Mouse (Mus musculus) embryo, embryonic 10.5 days (tissue): ENCODE results near the gene Arl13b.

Experiments
- DNase-seq: peaks from one replicate; pipeline ENCODE4 v3.0.0-alpha.2; 2015; ENCODE audit warnings: low spot score

Gene Arl13b

GRCm38 (mm10) chr16:62846498-62847312 lies at the start of gene Arl13b:
Gene Arl13b (minus strand): TSS chr16:62847040.
- DNase-seq, result peak; percentile 99

- no peak for DNase-seq
Measured at GRCm38 (mm10) chr16:62895824-62896223, 49.0 kb upstream of the Arl13b start.

GRCm38 (mm10) chr16:62874065-62874464 lies 27.2 kb upstream of the Arl13b start:
- DNase-seq, result no peak

- DNase-seq, result peak; percentile 46
Measured at GRCm38 (mm10) chr16:62873180-62873579, 26.3 kb upstream of the Arl13b start.

GRCm38 (mm10) chr16:62872688-62873117 lies 25.9 kb upstream of the Arl13b start:
- peak; percentile 9 for DNase-seq

GRCm38 (mm10) chr16:62861455-62861854 lies 14.6 kb upstream of the Arl13b start:
- DNase-seq, result no peak

- DNase-seq, result no peak
Measured at GRCm38 (mm10) chr16:62860140-62860539, 13.3 kb upstream of the Arl13b start.

GRCm38 (mm10) chr16:62858018-62858417 lies 11.2 kb upstream of the Arl13b start:
- no peak for DNase-seq

- DNase-seq, result no peak
Measured at GRCm38 (mm10) chr16:62857498-62857897, 10.7 kb upstream of the Arl13b start.

GRCm38 (mm10) chr16:62856273-62856672 lies 9.4 kb upstream of the Arl13b start:
- no peak for DNase-seq

- DNase-seq, result no peak
Measured at GRCm38 (mm10) chr16:62855385-62855784, 8.5 kb upstream of the Arl13b start.

GRCm38 (mm10) chr16:62854191-62855068 lies 7.6 kb upstream of the Arl13b start, which contains the start of gene Pros1:
Gene Pros1 (plus strand): TSS chr16:62854307.
- DNase-seq, result peak; percentile 76

GRCm38 (mm10) chr16:62853611-62854126 lies 6.8 kb upstream of the Arl13b start:
- DNase-seq, result peak; percentile 39

GRCm38 (mm10) chr16:62852464-62853252 lies 5.8 kb upstream of the Arl13b start:
- no peak for DNase-seq

- no peak for DNase-seq
Measured at GRCm38 (mm10) chr16:62845341-62845740, 1.5 kb downstream of the Arl13b start.

- no peak for DNase-seq
Measured at GRCm38 (mm10) chr16:62834016-62834735, 12.7 kb downstream of the Arl13b start.

GRCm38 (mm10) chr16:62832481-62832880 lies 14.4 kb downstream of the Arl13b start:
- peak; percentile 77 for DNase-seq

- no peak for DNase-seq
Measured at GRCm38 (mm10) chr16:62832027-62832426, 14.8 kb downstream of the Arl13b start.

- DNase-seq, result peak; percentile 76
Measured at GRCm38 (mm10) chr16:62826156-62827001, 20.5 kb downstream of the Arl13b start.

GRCm38 (mm10) chr16:62822472-62822871 lies 24.4 kb downstream of the Arl13b start:
- no peak for DNase-seq
